Mouse (Mus musculus): ENCODE results near the gene Sgca. TPM values are rescaled to one million over a fixed set of nuclear protein-coding genes. Genes with fewer than 3 reads are reported as not detected.

Sgca gene
- polyA plus RNA-seq, 1 experiment from 2014 or later, result not detected

GRCm38 (mm10) chr11:95000128-95000527, 24.0 kb upstream of the Sgca start:
- no peak overlapping the region for H3K4me2 ChIP-seq (replicated peaks)
- no peak overlapping the region for H3K9ac ChIP-seq
- H3K4me1 ChIP-seq (replicated peaks), result peaks cover 33% of the 10 kb centered on the region
- no peaks in the 10 kb centered on the region for H3K9me3 ChIP-seq
- H3K27ac ChIP-seq, result peak overlapping the region; percentile 44; the same call in 1 of the 2 replicates
- WGBS, result 66% methylated on average over 8 of the region's 8 CpGs
- peaks cover 38% of the 10 kb centered on the region for H3K36me3 ChIP-seq
- no peaks in the 10 kb centered on the region for H3K27me3 ChIP-seq (replicated peaks)
- H3K4me3 ChIP-seq (replicated peaks), result no peak overlapping the region
- no peak for ATAC-seq

- no peaks in the 10 kb centered on the region for H3K9me3 ChIP-seq
- no peaks in the 10 kb centered on the region for H3K27me3 ChIP-seq (replicated peaks)
- H3K36me3 ChIP-seq, result peaks cover 35% of the 10 kb centered on the region
- 0 out of 2 replicates have a peak, but pooled peaks have one; percentile 11 for ATAC-seq
- H3K4me3 ChIP-seq (replicated peaks), result no peak overlapping the region
- peak overlapping the region; percentile 26; the same call in 1 of the 2 replicates for H3K4me2 ChIP-seq (replicated peaks)
- 0 out of 2 replicates have a peak overlapping the region, but pooled peaks have one; percentile 17 for H3K27ac ChIP-seq
- 76% methylated on average over 16 of the region's 16 CpGs for WGBS
- H3K4me1 ChIP-seq (replicated peaks), result peaks cover 54% of the 10 kb centered on the region
- H3K9ac ChIP-seq, result no peak overlapping the region
Measured at GRCm38 (mm10) chr11:94998041-94998531, 22.0 kb upstream of the Sgca start.

GRCm38 (mm10) chr11:94997596-94997995, 21.5 kb upstream of the Sgca start:
- H3K4me3 ChIP-seq (replicated peaks), result no peak overlapping the region
- no peak overlapping the region for H3K9ac ChIP-seq
- peaks cover 31% of the 10 kb centered on the region for H3K36me3 ChIP-seq
- peaks cover 59% of the 10 kb centered on the region for H3K4me1 ChIP-seq (replicated peaks)
- H3K4me2 ChIP-seq (replicated peaks), result peak overlapping the region; percentile 26; the same call in 1 of the 2 replicates
- peak; percentile 81 for ATAC-seq
- WGBS, result 32% methylated on average over 5 of the region's 5 CpGs
- H3K27me3 ChIP-seq (replicated peaks), result no peaks in the 10 kb centered on the region
- H3K9me3 ChIP-seq, result no peaks in the 10 kb centered on the region
- 0 out of 2 replicates have a peak overlapping the region, but pooled peaks have one; percentile 17 for H3K27ac ChIP-seq

GRCm38 (mm10) chr11:94996984-94997383, 20.9 kb upstream of the Sgca start:
- ATAC-seq, result no peak
- Histone ChIP-seq H3K9ac (no peak overlapping the region), H3K9me3 (no peaks in the 10 kb centered on the region), H3K27ac (no peak overlapping the region), H3K4me2 (replicated peaks) (no peak overlapping the region), H3K4me1 (replicated peaks) (peaks cover 65% of the 10 kb centered on the region), H3K36me3 (peaks cover 25% of the 10 kb centered on the region), H3K4me3 (replicated peaks) (no peak overlapping the region), H3K27me3 (replicated peaks) (no peaks in the 10 kb centered on the region)
- WGBS, result 91% methylated on average over 6 of the region's 6 CpGs

- Histone ChIP-seq H3K4me1 (replicated peaks) (peaks cover 66% of the 10 kb centered on the region), H3K36me3 (peaks cover 19% of the 10 kb centered on the region), H3K4me2 (replicated peaks) (peak overlapping the region; percentile 93), H3K27ac (no peak overlapping the region), H3K9ac (no peak overlapping the region), H3K27me3 (replicated peaks) (no peaks in the 10 kb centered on the region), H3K4me3 (replicated peaks) (no peak overlapping the region), H3K9me3 (no peaks in the 10 kb centered on the region)
- ATAC-seq, result no peak
- 82% methylated on average over 8 of the region's 8 CpGs for WGBS
Measured at GRCm38 (mm10) chr11:94996101-94996500, 20.0 kb upstream of the Sgca start.

- no peak for ATAC-seq
- WGBS, result 83% methylated on average over 11 of the region's 11 CpGs
- Histone ChIP-seq H3K4me1 (replicated peaks) (peaks cover 61% of the 10 kb centered on the region), H3K4me3 (replicated peaks) (peak overlapping the region; percentile 91), H3K9me3 (no peaks in the 10 kb centered on the region), H3K27ac (no peak overlapping the region), H3K27me3 (replicated peaks) (no peaks in the 10 kb centered on the region), H3K9ac (peak overlapping the region; percentile 82), H3K4me2 (replicated peaks) (peak overlapping the region; percentile 93), H3K36me3 (peaks cover 19% of the 10 kb centered on the region)
Measured at GRCm38 (mm10) chr11:94994947-94995772, 19.0 kb upstream of the Sgca start.

GRCm38 (mm10) chr11:94994208-94994814, 18.2 kb upstream of the Sgca start:
- Histone ChIP-seq H3K27ac (no peak overlapping the region), H3K9ac (peak overlapping the region; percentile 82), H3K4me1 (replicated peaks) (peaks cover 65% of the 10 kb centered on the region)

GRCm38 (mm10) chr11:94992754-94993606, 16.9 kb upstream of the Sgca start:
- peak; percentile 27; the same call in 1 of the 2 replicates for ATAC-seq
- H3K4me1 ChIP-seq (replicated peaks), result peaks cover 73% of the 10 kb centered on the region

More at GRCm38 (mm10) chr11:94994208-94994814, 18.2 kb upstream of the Sgca start:
- peak overlapping the region; percentile 91 for H3K4me3 ChIP-seq (replicated peaks)
- H3K36me3 ChIP-seq, result peaks cover 14% of the 10 kb centered on the region
- no peaks in the 10 kb centered on the region for H3K9me3 ChIP-seq
- no peak for ATAC-seq
- 46% methylated on average over 10 of the region's 10 CpGs for WGBS
- peak overlapping the region; percentile 93 for H3K4me2 ChIP-seq (replicated peaks)
- H3K27me3 ChIP-seq (replicated peaks), result no peaks in the 10 kb centered on the region

GRCm38 (mm10) chr11:94992480-94992753, 16.3 kb upstream of the Sgca start:
- WGBS, result 3% methylated on average over 20 of the region's 20 CpGs
- no peak for ATAC-seq
- H3K27me3 ChIP-seq (replicated peaks), result no peaks in the 10 kb centered on the region
- peak overlapping the region; percentile 92 for H3K27ac ChIP-seq
- H3K9me3 ChIP-seq, result no peaks in the 10 kb centered on the region
- H3K4me2 ChIP-seq (replicated peaks), result peak overlapping the region; percentile 93
- H3K9ac ChIP-seq, result peak overlapping the region; percentile 82
- H3K4me3 ChIP-seq (replicated peaks), result peak overlapping the region; percentile 91
- H3K36me3 ChIP-seq, result peaks cover 6% of the 10 kb centered on the region
- peaks cover 68% of the 10 kb centered on the region for H3K4me1 ChIP-seq (replicated peaks)

More at GRCm38 (mm10) chr11:94992754-94993606, 16.9 kb upstream of the Sgca start:
- peaks cover 9% of the 10 kb centered on the region for H3K36me3 ChIP-seq
- H3K4me2 ChIP-seq (replicated peaks), result peak overlapping the region; percentile 93
- H3K27ac ChIP-seq, result peak overlapping the region; percentile 92
- H3K9me3 ChIP-seq, result no peaks in the 10 kb centered on the region
- WGBS, result 1% methylated on average over 22 of the region's 22 CpGs
- H3K4me3 ChIP-seq (replicated peaks), result peak overlapping the region; percentile 91
- H3K9ac ChIP-seq, result peak overlapping the region; percentile 82
- H3K27me3 ChIP-seq (replicated peaks), result no peaks in the 10 kb centered on the region

- H3K4me3 ChIP-seq (replicated peaks), result peak overlapping the region; percentile 91
- WGBS, result under 1% methylated on average over 99 of the region's 99 CpGs
- peaks cover 6% of the 10 kb centered on the region for H3K36me3 ChIP-seq
- peak overlapping the region; percentile 82 for H3K9ac ChIP-seq
- peak overlapping the region; percentile 93 for H3K4me2 ChIP-seq (replicated peaks)
- no peak for ATAC-seq
- H3K27me3 ChIP-seq (replicated peaks), result no peaks in the 10 kb centered on the region
- H3K27ac ChIP-seq, result peak overlapping the region; percentile 92
- no peaks in the 10 kb centered on the region for H3K9me3 ChIP-seq
- peaks cover 67% of the 10 kb centered on the region for H3K4me1 ChIP-seq (replicated peaks)
Measured at GRCm38 (mm10) chr11:94991641-94992479, 15.7 kb upstream of the Sgca start.

All from intestine, embryonic 15.5 days (tissue).